Mouse (Mus musculus) left cerebral cortex, postnatal 25 days (tissue): ENCODE data around the gene Ncs1. TPM values are rescaled to one million over a fixed set of nuclear protein-coding genes. Genes with fewer than 3 reads are reported as not detected.

Experiments
- DNase-seq, 2 experiments: peaks; one replicate each; pipeline ENCODE4 v3.0.0; 2022; ENCODE audit warnings: low spot score in 2 of 2, mixed read lengths in 1 of 2
- intact Hi-C: fragments of 180-260 bp; cut with DNase I; formaldehyde crosslinking; loops from one replicate; pipeline ENCODE4 v1.15.1; 2025
- total RNA-seq, 2 experiments: library from RNA; stranded (reverse); gene quantifications; 2 replicates each; pipeline ENCODE4 v1.2.3; 2021

The Ncs1 gene
- 100 to 1,000 TPM; 196 to 203 TPM for total RNA-seq

- intact Hi-C loops: loop anchor here (1.0 kb wide), 2 partner anchors 11 to 46 kb away; no protein-coding TSS in a partner anchor
- DNase-seq: peak; percentile 88 to 93
These were observed at the start of gene Ncs1 for GRCm38 (mm10) chr2:31245491-31246141. TSS of gene Ncs1 (plus strand) at chr2:31245823.

DNA sequence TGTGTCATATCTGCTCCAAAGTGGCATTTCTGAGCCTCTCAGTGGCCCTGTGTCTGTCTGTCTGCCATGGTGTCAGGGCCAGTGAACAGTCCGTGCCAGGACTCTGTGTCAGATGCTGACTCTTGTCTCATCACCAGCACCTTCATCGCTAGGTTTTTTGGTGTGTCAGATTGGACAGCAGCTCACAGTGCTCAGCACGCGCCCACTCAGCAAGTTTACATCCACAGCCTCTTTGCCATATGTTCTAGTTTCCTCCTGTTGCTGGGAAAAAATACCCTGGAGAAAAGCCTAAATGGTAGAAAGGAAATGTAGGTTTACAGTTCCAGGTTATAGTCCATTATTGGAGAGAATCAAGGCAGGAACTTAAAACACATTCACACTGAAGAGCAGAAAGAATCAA, 47.0 kb upstream of the Ncs1 start:
- DNase-seq: peak; percentile 47 to 87
- intact Hi-C loops: no loop called here

DNA sequence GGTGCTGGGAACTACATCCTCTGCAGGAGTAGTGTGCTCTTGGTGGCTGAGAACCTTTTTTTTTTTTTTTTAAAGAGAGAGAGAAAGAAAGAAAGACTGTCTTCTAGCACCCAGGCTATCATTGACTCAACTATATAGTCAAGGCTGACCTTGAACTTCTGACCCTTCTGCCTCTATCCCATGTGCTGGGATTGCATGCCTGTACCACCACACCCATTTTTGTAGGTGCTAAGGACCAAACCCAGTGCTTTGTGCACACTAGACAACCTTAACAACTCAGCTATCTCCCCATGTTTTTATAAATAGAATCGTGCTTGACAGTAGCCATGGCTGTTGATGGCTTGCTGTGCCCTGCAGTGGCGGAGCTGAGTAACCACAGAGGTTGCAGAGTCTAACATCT, 45.6 kb upstream of the Ncs1 start:
- DNase-seq: no peak
- intact Hi-C loops: no loop called here

DNA sequence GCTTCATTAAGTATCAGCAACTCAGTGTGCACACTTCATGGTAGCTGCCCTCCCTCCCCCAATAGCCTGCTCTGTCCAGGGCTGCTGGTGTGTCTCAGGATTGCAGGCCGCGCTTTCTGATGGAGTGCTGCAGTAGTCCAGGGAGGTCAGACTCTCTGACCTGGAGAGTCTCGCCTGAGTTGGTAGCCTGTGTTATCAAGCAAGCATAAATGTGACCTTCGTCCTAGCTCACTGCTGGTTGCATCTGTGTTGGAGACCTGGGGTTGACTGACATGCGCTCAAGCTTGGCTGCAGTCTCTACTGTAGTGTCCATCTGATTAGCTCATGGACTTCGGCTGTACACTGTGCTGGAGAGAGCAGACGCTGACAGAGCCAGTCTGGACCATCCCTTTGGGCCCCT, 43.8 kb upstream of the Ncs1 start:
- no peak for DNase-seq
- intact Hi-C loops: no loop called here

DNA sequence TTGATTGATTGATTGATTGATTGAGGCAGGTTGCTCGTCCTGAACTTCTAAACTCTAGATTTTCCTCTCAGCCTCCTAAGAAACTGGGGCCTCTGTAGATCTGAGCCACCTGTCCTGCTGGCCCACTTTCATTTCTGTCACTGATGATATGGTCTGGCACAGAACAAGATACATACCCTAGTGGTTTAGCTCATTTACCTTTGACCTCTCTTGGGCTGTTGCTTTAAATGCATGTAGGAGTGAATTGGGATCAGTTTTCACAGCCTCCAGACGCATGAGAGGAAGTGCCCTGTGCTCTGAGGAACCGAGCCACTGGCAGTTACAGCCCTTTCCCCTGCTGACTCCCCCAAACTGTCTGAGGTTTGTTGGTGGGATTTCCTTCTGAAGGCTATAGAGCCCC, 43.3 kb upstream of the Ncs1 start:
- DNase-seq: no peak
- intact Hi-C loops: no loop called here

- intact Hi-C loops: no loop called here
- no peak for DNase-seq
These were observed 42.7 kb upstream of the Ncs1 start for GRCm38 (mm10) chr2:31202956-31203355.

DNA sequence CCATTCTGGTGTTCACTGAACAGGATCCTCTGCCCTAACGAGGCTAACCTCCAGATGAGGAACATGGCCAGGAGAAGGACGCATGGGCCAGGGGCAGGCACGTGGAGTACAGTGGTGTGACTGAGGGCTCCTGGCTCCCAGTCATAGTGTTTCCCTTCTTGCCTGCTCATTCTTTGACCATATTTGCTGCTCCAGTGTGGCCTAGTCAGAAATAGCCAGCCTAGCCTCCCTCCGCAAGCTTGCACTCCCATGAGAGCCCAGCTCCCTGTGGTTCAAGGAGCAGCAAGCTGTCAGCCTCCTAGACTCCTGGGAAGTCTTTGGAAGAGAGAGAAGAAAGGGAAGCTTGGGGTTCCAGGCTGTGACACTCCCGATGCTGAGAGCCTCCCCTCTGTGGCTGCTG, 40.9 kb upstream of the Ncs1 start:
- intact Hi-C loops: no loop called here
- DNase-seq: no peak

DNA sequence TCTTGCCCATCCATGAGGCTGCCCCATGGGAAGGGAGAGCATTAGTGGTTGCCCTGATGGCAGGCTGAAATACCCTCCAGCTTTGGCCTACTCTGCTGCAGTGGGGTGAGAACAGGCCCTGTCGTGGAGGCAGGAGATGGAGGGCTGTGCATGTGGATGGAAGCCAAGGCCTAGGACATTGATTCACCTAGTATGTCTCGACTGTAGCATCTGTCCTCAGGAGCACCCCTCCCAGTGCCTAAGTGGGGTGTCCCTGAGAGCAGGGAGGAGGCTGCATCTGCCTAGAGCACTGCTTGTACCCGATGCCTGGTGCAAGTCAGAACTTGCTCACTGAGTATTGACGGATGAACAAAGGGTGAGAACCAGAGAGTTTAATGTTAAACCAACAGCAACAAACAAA, 39.4 kb upstream of the Ncs1 start:
- no peak for DNase-seq

GRCm38 (mm10) chr2:31206882-31207281, 38.7 kb upstream of the Ncs1 start:
- no peak for DNase-seq
- intact Hi-C loops: no loop called here

More for the DNA sequence above, 39.4 kb upstream of the Ncs1 start:
- intact Hi-C loops: no loop called here

DNA sequence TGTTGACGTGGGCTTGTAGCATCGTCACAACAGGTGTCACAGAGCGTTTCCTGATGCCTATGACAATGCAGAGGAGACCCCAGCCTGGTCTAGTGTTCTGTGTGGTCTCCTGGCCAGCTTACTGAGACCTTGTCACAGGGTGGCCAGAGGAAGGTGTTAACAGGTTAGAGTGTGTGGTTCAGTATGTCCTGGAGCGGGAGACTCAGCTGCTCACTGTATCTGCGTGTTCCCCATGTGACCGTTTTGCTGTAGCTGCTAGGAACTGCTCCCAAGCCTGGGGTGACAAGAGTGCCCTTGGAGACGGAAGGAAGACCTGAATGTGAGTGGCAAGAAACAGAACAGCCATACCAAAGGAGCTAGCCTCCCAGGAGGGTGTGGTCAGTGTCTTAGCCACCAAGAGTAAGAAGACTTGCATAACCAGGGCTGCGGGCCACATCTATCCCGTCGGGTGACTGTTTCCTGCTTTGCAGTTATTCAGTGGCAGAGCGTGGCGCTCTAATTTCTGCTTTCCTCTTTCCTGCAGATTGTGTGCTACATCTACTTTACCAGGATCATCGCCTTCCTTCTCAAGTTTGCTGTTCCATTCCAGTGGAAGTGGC, 37.0 kb upstream of the Ncs1 start:
- DNase-seq: no peak
- intact Hi-C loops: no loop called here

- DNase-seq: no peak
- intact Hi-C loops: no loop called here
These were observed 36.1 kb upstream of the Ncs1 start for GRCm38 (mm10) chr2:31209525-31209924.

DNA sequence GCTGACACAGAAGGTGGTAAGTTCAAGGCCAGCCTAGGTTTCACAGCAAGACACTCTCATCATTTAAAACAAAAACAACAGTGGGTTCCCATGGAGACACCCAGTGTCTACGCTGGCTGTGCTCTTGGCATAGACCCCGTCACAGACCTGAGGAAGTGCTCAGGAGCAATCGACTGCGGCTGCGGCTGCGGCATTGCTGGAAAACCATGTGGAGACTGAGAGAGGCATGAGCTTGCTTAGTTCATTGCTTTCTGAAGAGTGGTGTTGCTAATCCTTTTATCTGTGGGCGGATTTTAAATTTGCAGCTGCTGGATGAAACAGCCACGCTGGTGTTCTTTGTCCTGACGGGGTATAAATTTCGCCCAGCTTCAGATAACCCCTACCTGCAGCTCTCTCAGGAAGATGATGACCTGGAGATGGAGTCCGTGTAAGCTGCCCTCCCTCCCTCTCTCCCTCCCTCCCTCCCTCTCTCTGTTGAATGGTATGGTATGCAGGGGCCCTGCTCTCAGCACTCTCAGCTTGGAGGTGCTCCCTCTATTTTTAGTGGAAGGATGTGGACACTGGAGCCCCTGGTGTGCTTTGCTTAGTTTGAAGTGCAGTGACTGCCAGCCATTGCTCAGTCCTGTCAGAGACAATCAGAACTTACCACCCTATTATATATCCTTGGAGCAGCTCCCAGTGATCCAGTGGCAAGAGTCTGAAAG, 35.3 kb upstream of the Ncs1 start:
- DNase-seq: no peak
- intact Hi-C loops: no loop called here

- DNase-seq: peak in 1 of 2 experiments; percentile 31
These were observed 34.4 kb upstream of the Ncs1 start for GRCm38 (mm10) chr2:31211204-31211603.

DNA sequence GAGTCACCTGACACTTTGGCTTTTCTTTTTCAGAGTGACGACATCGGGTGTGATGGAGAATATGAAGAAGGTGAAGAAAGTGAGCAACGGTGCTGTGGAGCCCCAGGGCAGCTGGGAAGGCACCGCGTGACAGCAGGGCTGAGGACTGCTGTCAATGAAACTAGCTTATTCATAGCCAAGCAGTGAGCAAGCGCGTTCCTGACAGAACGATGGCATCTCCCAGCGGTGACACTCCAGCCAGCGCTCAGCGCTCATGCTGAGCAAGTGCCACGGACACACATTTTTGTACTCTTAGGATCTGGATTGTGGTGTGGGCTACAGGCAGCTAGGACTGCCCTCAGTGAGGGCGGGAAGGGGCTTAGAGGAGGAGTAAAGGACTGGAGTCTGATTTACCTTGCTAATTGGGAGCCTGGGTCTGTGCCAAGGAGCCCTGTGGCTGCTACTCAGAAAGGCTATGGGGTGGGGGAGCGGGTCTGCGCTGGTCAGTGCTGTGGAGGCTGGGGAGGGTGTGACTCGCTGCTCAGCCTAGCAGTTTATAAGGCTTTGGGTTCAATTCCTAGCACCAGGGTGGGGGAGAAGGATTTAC, 31.3 kb upstream of the Ncs1 start:
- DNase-seq: peak in 1 of 2 experiments; percentile 35
- intact Hi-C loops: no loop called here

More at GRCm38 (mm10) chr2:31211204-31211603, 34.4 kb upstream of the Ncs1 start:
- intact Hi-C loops: no loop called here

DNA sequence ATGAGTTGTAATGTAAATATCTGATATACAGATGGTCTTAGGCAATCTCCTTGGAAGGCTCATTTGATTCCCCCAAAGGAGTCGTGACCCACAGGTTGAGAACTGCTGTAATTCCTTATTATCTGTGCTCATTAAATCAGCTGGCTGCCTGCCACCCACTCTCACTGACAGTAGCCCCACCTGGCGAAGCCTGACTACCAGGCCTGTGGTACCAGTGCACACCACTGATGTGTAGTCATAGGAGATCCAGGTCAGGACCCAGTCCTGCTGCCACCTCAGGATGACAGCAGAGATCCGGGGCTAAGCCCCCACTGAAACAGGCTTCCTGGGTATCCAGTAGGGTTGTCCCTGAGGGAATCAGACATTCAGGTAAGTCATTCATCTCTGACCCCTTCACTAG, 27.0 kb upstream of the Ncs1 start:
- intact Hi-C loops: no loop called here
- no peak for DNase-seq

- intact Hi-C loops: no loop called here
- DNase-seq: no peak
These were observed 26.2 kb upstream of the Ncs1 start for GRCm38 (mm10) chr2:31219470-31219869.

DNA sequence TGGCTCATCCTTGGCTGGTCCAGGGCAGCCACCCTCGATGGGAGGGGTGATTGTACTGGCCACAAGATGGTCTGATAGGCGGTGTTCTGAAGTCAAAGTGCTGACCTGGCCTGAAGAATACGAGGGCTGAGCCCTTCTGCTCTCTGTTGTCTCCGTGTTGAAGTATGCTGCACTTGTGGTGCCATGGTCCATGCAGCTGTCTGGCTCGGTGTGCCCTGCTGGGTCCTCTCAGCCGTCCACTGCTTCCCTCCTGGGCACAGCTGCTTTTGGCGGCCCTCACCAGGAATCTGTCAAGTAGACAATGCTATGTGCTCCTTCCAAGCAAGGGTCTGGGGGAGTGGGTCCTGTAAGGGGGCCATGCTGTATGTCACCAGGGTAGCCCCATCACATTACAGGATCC, 24.8 kb upstream of the Ncs1 start:
- DNase-seq: no peak
- intact Hi-C loops: no loop called here

GRCm38 (mm10) chr2:31221582-31221981, 24.0 kb upstream of the Ncs1 start:
- intact Hi-C loops: no loop called here

GRCm38 (mm10) chr2:31228768-31229311, 16.8 kb upstream of the Ncs1 start:
- intact Hi-C loops: no loop called here
- DNase-seq: no peak

More at GRCm38 (mm10) chr2:31221582-31221981, 24.0 kb upstream of the Ncs1 start:
- no peak for DNase-seq

GRCm38 (mm10) chr2:31239203-31239696, 6.4 kb upstream of the Ncs1 start:
- intact Hi-C loops: loop anchor here (5.0 kb wide), 1 partner anchor 143 kb away; no protein-coding TSS in a partner anchor
- peak in 1 of 2 experiments; percentile 52 for DNase-seq
